Mouse (Mus musculus) c-Kit-negative CD71-positive TER-119-positive erythroid progenitor cells, embryonic 14.5 days (primary cell): ENCODE data around the gene Ccdc136.
A peak's percentile ranks its signal among the peaks of the same experiment; 100 is the strongest.
"Not testable (repeated sequence)": the region's sequence is repeated elsewhere in the genome, so short reads cannot be mapped to it uniquely, and the experiment has no call there.

ENCODE experiments used
- DNase-seq: peaks from one replicate; pipeline ENCODE4 v3.0.0-alpha.2; 2013; ENCODE audit warnings: low read depth, low spot score

Gene Ccdc136

GRCm38 (mm10) chr6:29395910-29396713 lies at the start of gene Ccdc136:
Gene Ccdc136, plus strand, starts transcription at chr6:29396309.
- no peak for DNase-seq

GRCm38 (mm10) chr6:29346512-29346911 lies 49.6 kb upstream of the Ccdc136 start:
- DNase-seq: not testable (repeated sequence)

- no peak for DNase-seq
Measured at GRCm38 (mm10) chr6:29347189-29347588, 48.9 kb upstream of the Ccdc136 start.

GRCm38 (mm10) chr6:29347665-29348370 lies 48.3 kb upstream of the Ccdc136 start, which contains the start of gene Calu:
Gene Calu, plus strand, starts transcription at chr6:29348069.
- peak; percentile 96 for DNase-seq

- no peak for DNase-seq
Measured at GRCm38 (mm10) chr6:29348371-29348724, 47.8 kb upstream of the Ccdc136 start.

GRCm38 (mm10) chr6:29351613-29352012 lies 44.5 kb upstream of the Ccdc136 start:
- peak; percentile 38 for DNase-seq

- DNase-seq: no peak
Measured at GRCm38 (mm10) chr6:29352816-29353215, 43.3 kb upstream of the Ccdc136 start.

GRCm38 (mm10) chr6:29359386-29359785 lies 36.7 kb upstream of the Ccdc136 start:
- no peak for DNase-seq

- DNase-seq: no peak
Measured at GRCm38 (mm10) chr6:29360211-29360610, 35.9 kb upstream of the Ccdc136 start.

- DNase-seq: no peak
Measured at GRCm38 (mm10) chr6:29362246-29363128, 33.6 kb upstream of the Ccdc136 start.

- DNase-seq: no peak
Measured at GRCm38 (mm10) chr6:29363129-29363515, 33.0 kb upstream of the Ccdc136 start.

GRCm38 (mm10) chr6:29365277-29365676 lies 30.8 kb upstream of the Ccdc136 start:
- DNase-seq: no peak

- DNase-seq: no peak
Measured at GRCm38 (mm10) chr6:29377386-29377785, 18.7 kb upstream of the Ccdc136 start.

GRCm38 (mm10) chr6:29378678-29379077 lies 17.4 kb upstream of the Ccdc136 start:
- DNase-seq: no peak

- no peak for DNase-seq
Measured at GRCm38 (mm10) chr6:29379954-29380353, 16.2 kb upstream of the Ccdc136 start.

- DNase-seq: no peak
Measured at GRCm38 (mm10) chr6:29382442-29382841, 13.7 kb upstream of the Ccdc136 start.

- peak; percentile 13 for DNase-seq
Measured at GRCm38 (mm10) chr6:29388052-29388518, 8.0 kb upstream of the Ccdc136 start, which contains the start of gene Opn1sw. Gene Opn1sw, minus strand, starts transcription at chr6:29388468.

GRCm38 (mm10) chr6:29388606-29389080 lies 7.5 kb upstream of the Ccdc136 start:
- DNase-seq: no peak

GRCm38 (mm10) chr6:29389425-29389824 lies 6.7 kb upstream of the Ccdc136 start:
- no peak for DNase-seq

GRCm38 (mm10) chr6:29390500-29390899 lies 5.6 kb upstream of the Ccdc136 start:
- DNase-seq: not testable (repeated sequence)

- not testable (repeated sequence) for DNase-seq
Measured at GRCm38 (mm10) chr6:29391241-29391640, 4.9 kb upstream of the Ccdc136 start.
